Mouse (Mus musculus) heart, postnatal 0 days (tissue): ENCODE measurements around the gene Fmo5. TPM values are rescaled to one million over a fixed set of nuclear protein-coding genes. Genes with fewer than 3 reads are reported as not detected.

Experiments
- ATAC-seq: fragments of 200-750 bp; cut with Nextera tagmentation; 2 replicates; pipeline ENCODE4 v1.8.0; 2017; ENCODE audit warnings: low read depth, moderate number of reproducible peaks, moderate library complexity; ENCODE audit not compliant: insufficient read depth
- DNase-seq: peaks from one replicate; pipeline ENCODE4 v3.0.0-alpha.2; 2016; ENCODE audit warnings: low spot score
- H3K27ac ChIP-seq: fragments of 300-500 bp; sonication (generic); 2 replicates; pipeline ENCODE4 v1.5.1; 2014; ENCODE audit warnings: low read depth, mild to moderate bottlenecking
- H3K27me3 ChIP-seq: fragments of 300-500 bp; sonication (generic); 2 replicates; pipeline ENCODE4 v1.6.1; 2014; ENCODE audit warnings: low read length, mixed read lengths; ENCODE audit not compliant: control insufficient read depth, insufficient read depth
- H3K36me3 ChIP-seq: fragments of 300-500 bp; sonication (generic); replicated peaks from 2 replicates; pipeline ENCODE4 v1.6.1; 2014; ENCODE audit warnings: low read length, mixed read lengths; ENCODE audit not compliant: control insufficient read depth, insufficient read depth
- H3K4me1 ChIP-seq: fragments of 300-500 bp; sonication (generic); 2 replicates; pipeline ENCODE4 v1.6.1; 2014; ENCODE audit warnings: antibody characterized with exemption; ENCODE audit not compliant: control insufficient read depth, insufficient read depth
- H3K4me2 ChIP-seq: fragments of 300-500 bp; sonication (generic); 2 replicates; pipeline ENCODE4 v1.6.1; 2014; ENCODE audit warnings: low read depth, mild to moderate bottlenecking, low read length, moderate library complexity
- H3K4me3 ChIP-seq: fragments of 300-500 bp; sonication (generic); 2 replicates; pipeline ENCODE4 v1.5.1; 2014; ENCODE audit warnings: low read depth, low read length
- H3K9ac ChIP-seq: fragments of 300-500 bp; sonication (generic); replicated peaks from 2 replicates; pipeline ENCODE4 v1.6.1; 2014; ENCODE audit warnings: low read depth, low read length, mixed read lengths
- H3K9me3 ChIP-seq: fragments of 300-500 bp; sonication (generic); replicated peaks from 2 replicates; pipeline ENCODE4 v1.6.1; 2016; ENCODE audit warnings: low read length; ENCODE audit not compliant: control insufficient read depth
- CTCF ChIP-seq: IDR thresholded peaks from 2 replicates; pipeline ENCODE4 v1.5.1; 2016; ENCODE audit warnings: antibody characterized with exemption, control low read depth, low read depth
- EP300 ChIP-seq: IDR thresholded peaks from 2 replicates; pipeline ENCODE4 v1.6.1; 2016; ENCODE audit warnings: antibody characterized with exemption, low read depth
- WGBS: fragments of 180-500 bp; shearing (Covaris S2); extraction: QIAGEN DNeasy Blood & Tissue Kit; methylation state at CpG from one replicate; pipeline ENCODE4 v1.1.7; 2014; 5-methylcytosine and 5-hydroxymethylcytosine counted together
- polyA plus RNA-seq: library from polyadenylated mRNA; unstranded; fragments of >200 nt; fragmentation: Nextera tagmentation; extraction: Ambion mirVana; gene quantifications from 2 replicates; pipeline ENCODE4 v1.2.1, GENCODE M21; 2015
- total RNA-seq: library from RNA; depleted of rRNA; stranded (reverse); fragments of >200 nt; gene quantifications from 2 replicates; pipeline ENCODE4 v1.2.3, GENCODE M21; 2014; ENCODE audit warnings: low replicate concordance

Gene Fmo5
- total and polyA plus RNA-seq, 2 experiments from 2014 or later, result 4.6 to 19.2 TPM

- TF ChIP-seq CTCF (no peak), EP300 (no peak)
- Histone ChIP-seq H3K4me1 (peaks cover 13% of the 10 kb centered on the region), H3K36me3 (peaks cover 15% of the 10 kb centered on the region), H3K4me2 (peak overlapping the region; percentile 88), H3K27ac (peak overlapping the region; percentile 60), H3K9me3 (no peaks in the 10 kb centered on the region; the same call in 1 of the 2 replicates), H3K9ac (peak overlapping the region; percentile 72), H3K27me3 (no peaks in the 10 kb centered on the region), H3K4me3 (peak overlapping the region; percentile 66)
- ATAC-seq (peak; percentile 66), DNase-seq (no peak)
- WGBS, result under 1% methylated on average over 49 of the region's 50 CpGs
Observed at GRCm38 (mm10) chr3:97658426-97659193, 30.0 kb downstream of the Fmo5 start.

GRCm38 (mm10) chr3:97659746-97660145, 31.1 kb downstream of the Fmo5 start:
- TF ChIP-seq CTCF, result no peak
- TF ChIP-seq EP300, result no peak
- Histone ChIP-seq H3K4me3 (no peak overlapping the region; the same call in 1 of the 2 replicates), H3K36me3 (peaks cover 26% of the 10 kb centered on the region), H3K27ac (no peak overlapping the region), H3K9me3 (no peaks in the 10 kb centered on the region; the same call in 1 of the 2 replicates), H3K4me1 (peaks cover 13% of the 10 kb centered on the region), H3K4me2 (peak overlapping the region; percentile 13; the same call in 1 of the 2 replicates), H3K9ac (no peak overlapping the region), H3K27me3 (no peaks in the 10 kb centered on the region)
- no peak for DNase-seq
- WGBS, result 78% methylated on average over 7 of the region's 7 CpGs
- ATAC-seq, result no peak

DNA sequence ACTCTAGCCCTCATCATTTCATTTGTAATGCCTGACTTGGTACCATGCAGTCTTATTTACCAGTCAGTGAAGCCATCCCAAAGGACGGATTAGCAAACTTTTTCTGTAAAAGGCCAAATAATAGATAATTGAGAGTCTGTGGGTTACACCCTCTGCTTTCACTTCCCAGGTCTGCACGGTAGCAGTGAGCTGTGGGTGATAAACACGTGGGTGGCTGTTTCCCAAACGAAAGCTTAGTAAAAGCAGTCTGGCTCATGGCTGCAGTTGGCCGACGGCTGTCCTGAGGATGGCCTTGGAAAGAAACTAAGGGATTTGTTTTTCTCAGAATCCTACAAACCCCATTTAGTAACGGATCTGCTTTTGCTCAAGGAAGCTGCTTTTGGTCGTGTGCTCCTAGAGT, 32.6 kb downstream of the Fmo5 start:
- Histone ChIP-seq H3K9me3 (no peaks in the 10 kb centered on the region), H3K36me3 (peaks cover 37% of the 10 kb centered on the region), H3K4me2 (no peak overlapping the region), H3K4me1 (peaks cover 16% of the 10 kb centered on the region), H3K27me3 (no peaks in the 10 kb centered on the region), H3K4me3 (no peak overlapping the region), H3K9ac (no peak overlapping the region), H3K27ac (no peak overlapping the region)
- DNase-seq (no peak), ATAC-seq (no peak)
- TF ChIP-seq CTCF, result no peak
- no peak for TF ChIP-seq EP300
- 52% methylated on average over 8 of the region's 8 CpGs for WGBS

DNA sequence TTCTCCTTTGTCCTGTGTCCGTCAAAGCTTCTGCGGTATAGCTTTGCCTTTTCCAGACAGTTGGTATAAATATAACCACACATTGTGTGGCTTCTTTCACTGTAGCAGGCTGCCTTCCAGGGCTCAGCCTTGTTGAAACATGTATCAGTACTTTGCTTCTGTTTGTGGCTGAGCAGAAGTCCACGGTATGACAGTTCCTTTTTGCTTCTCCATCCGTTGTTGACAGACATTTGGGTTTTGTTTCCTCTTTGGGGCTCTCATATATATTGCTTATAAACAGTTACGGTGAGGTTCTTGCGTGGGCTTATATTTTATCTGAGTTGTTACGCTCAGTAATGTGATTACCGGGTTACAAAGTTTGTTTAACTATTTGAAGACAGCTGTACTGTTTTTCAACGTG, 36.9 kb downstream of the Fmo5 start:
- Histone ChIP-seq H3K9ac (no peak overlapping the region), H3K4me3 (no peak overlapping the region), H3K27me3 (no peaks in the 10 kb centered on the region), H3K27ac (no peak overlapping the region), H3K4me1 (peaks cover 12% of the 10 kb centered on the region; the same call in 1 of the 2 replicates), H3K9me3 (no peaks in the 10 kb centered on the region), H3K36me3 (peaks cover 55% of the 10 kb centered on the region), H3K4me2 (no peak overlapping the region)
- no peak for DNase-seq
- TF ChIP-seq EP300, result no peak
- TF ChIP-seq CTCF, result no peak
- 50% methylated on average over 9 of the region's 9 CpGs for WGBS
- no peak for ATAC-seq

GRCm38 (mm10) chr3:97666154-97666553, 37.5 kb downstream of the Fmo5 start:
- Histone ChIP-seq H3K36me3 (peaks cover 61% of the 10 kb centered on the region), H3K27me3 (no peaks in the 10 kb centered on the region), H3K9me3 (no peaks in the 10 kb centered on the region), H3K4me3 (no peak overlapping the region), H3K4me1 (peaks cover 12% of the 10 kb centered on the region; the same call in 1 of the 2 replicates), H3K4me2 (no peak overlapping the region), H3K9ac (no peak overlapping the region), H3K27ac (no peak overlapping the region)
- DNase-seq, result no peak
- no peak for ATAC-seq
- WGBS, result 47% methylated on average over 8 of the region's 8 CpGs
- TF ChIP-seq EP300 (no peak), CTCF (no peak)
